Mouse (Mus musculus): ENCODE measurements at regions not wholly inside any gene's neighbourhood (a gene's known extent, or its start where the extent isn't known, plus 50 kb on each side); places are given as distances from the start of the nearest gene placed in this dataset.

GRCm38 (mm10) chr1:135665484-135665883 is 54.4 kb upstream of the Csrp1 start:
- no peak for DNase-seq (ENCODE audit: low spot score)

- DNase-seq (ENCODE audit: low spot score): peak; percentile 58
Observed at GRCm38 (mm10) chr1:135668331-135668730, 51.5 kb upstream of the Csrp1 start.

GRCm38 (mm10) chr1:135668951-135669350 is 50.9 kb upstream of the Csrp1 start:
- DNase-seq (ENCODE audit: low spot score): no peak

GRCm38 (mm10) chr1:135669803-135670202 is 50.1 kb upstream of the Csrp1 start:
- DNase-seq (ENCODE audit: low spot score): peak; percentile 90
